Mouse (Mus musculus) ES-E14 (cell line): ENCODE measurements at regions not wholly inside any gene's neighbourhood (a gene's known extent, or its start where the extent isn't known, plus 50 kb on each side); places are given as distances from the start of the nearest gene placed in this dataset.

Experiments used
- DNase-seq: peaks from one replicate; pipeline ENCODE4 v3.0.0-alpha.2; 2013; ENCODE audit warnings: low read depth, low spot score
- H3K27ac ChIP-seq: 2 replicates; pipeline ENCODE4 v1.5.1; 2012; ENCODE audit warnings: low read depth, mild to moderate bottlenecking, low read length, moderate library complexity, mixed read lengths; ENCODE audit not compliant: poor library complexity, insufficient read depth, severe bottlenecking
- H3K36me3 ChIP-seq: 2 replicates; pipeline ENCODE4 v1.6.1; 2012; ENCODE audit warnings: mild to moderate bottlenecking, low read length, moderate library complexity, mixed read lengths; ENCODE audit not compliant: control insufficient read depth, poor library complexity, insufficient read depth, severe bottlenecking
- H3K4me1 ChIP-seq, 2 experiments: fragments of 150-350 bp in 1 of 2; sonication (generic) in 1 of 2; 2 replicates each; pipeline ENCODE4 v1.6.1; 2012; ENCODE audit warnings: low read length in 2 of 2, mild to moderate bottlenecking in 1 of 2, mixed read lengths in 1 of 2; ENCODE audit not compliant: control insufficient read depth in 2 of 2, insufficient read depth in 2 of 2, poor library complexity in 1 of 2
- H3K4me3 ChIP-seq, 2 experiments: fragments of 150-350 bp in 1 of 2; sonication (generic) in 1 of 2; 2 replicates each; pipeline ENCODE4 v1.5.1; 2012; ENCODE audit warnings: low read length in 2 of 2, low read depth in 1 of 2, mild to moderate bottlenecking in 1 of 2, mixed read lengths in 1 of 2; ENCODE audit not compliant: insufficient read depth in 1 of 2, poor library complexity in 1 of 2, severe bottlenecking in 1 of 2
- H3K9ac ChIP-seq: 2 replicates; pipeline ENCODE4 v1.6.1; 2012; ENCODE audit warnings: low read depth, mild to moderate bottlenecking, low read length, mixed read lengths; ENCODE audit not compliant: poor library complexity, insufficient read depth, severe bottlenecking
- H3K9me3 ChIP-seq: fragments of 150-350 bp; sonication (generic); 2 replicates; pipeline ENCODE4 v1.6.1; 2012; ENCODE audit warnings: low read depth, mild to moderate bottlenecking, low read length; ENCODE audit not compliant: control insufficient read depth, insufficient read depth
- CHD2 ChIP-seq: IDR thresholded peaks from 2 replicates; pipeline ENCODE4 v1.6.1; 2014; ENCODE audit warnings: mild to moderate bottlenecking, low read depth, low read length, inconsistent platforms
- HCFC1 ChIP-seq: IDR thresholded peaks from 2 replicates; pipeline ENCODE4 v1.6.1; 2012; ENCODE audit warnings: low read length, inconsistent platforms, borderline replicate concordance; ENCODE audit not compliant: insufficient read depth
- MAFK ChIP-seq: IDR thresholded peaks from 2 replicates; pipeline ENCODE4 v1.6.1; 2014; ENCODE audit warnings: mild to moderate bottlenecking, low read depth, low read length, inconsistent platforms; ENCODE audit not compliant: insufficient read depth
- ZC3H11A ChIP-seq: IDR thresholded peaks from 2 replicates; pipeline ENCODE4 v1.6.1; 2012; ENCODE audit warnings: low read depth, mild to moderate bottlenecking, inconsistent platforms, low read length, borderline replicate concordance
- ZNF384 ChIP-seq: IDR thresholded peaks from 2 replicates; pipeline ENCODE4 v1.6.1; 2012; ENCODE audit warnings: low read depth, low read length, inconsistent platforms
- in situ Hi-C, 2 experiments: fragments of 600-800 bp; cut with MboI; formaldehyde crosslinking; loops; one replicate each; pipeline ENCODE4 v1.15.1; 2025; ENCODE audit warnings: low sequenced_read_pairs in 2 of 2, inconsistent platforms in 1 of 2; ENCODE audit not compliant: unreplicated experiment in 2 of 2

DNA sequence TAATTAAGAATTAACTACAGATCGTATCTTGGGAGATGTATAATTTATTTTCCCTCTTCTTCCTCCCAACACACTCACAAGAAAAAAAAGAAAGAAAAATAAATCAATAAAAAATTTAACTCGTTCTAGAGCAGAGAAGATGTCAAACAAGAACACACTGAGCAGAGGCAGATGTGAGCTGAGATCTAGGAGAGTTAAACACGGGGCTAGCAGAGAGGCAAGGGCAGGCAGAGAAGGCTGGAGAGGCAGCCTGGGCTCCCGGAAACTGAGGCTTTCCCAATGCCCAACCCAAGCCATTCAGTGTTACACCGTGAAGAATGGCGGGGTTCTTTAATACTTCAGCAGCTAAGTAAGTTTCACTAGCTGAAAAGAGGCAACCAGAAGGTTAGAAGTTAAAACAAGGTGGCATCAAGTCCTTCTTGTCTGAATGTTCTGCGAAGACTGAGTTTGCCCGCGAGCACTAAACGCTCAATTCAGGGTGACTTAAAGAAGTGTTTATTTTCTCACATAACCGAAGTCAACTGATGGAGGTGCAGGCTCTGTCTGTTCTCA, 382.7 kb upstream of the Zfp703 start:
- no peak overlapping the region for H3K4me3 ChIP-seq
- no peak overlapping the region for H3K27ac ChIP-seq
- no peaks in the 10 kb centered on the region for H3K36me3 ChIP-seq
- TF ChIP-seq CHD2 (no peak), ZC3H11A (no peak), MAFK (no peak), ZNF384 (no peak), HCFC1 (no peak)
- no peak overlapping the region for H3K9ac ChIP-seq
- no peaks in the 10 kb centered on the region for H3K9me3 ChIP-seq
- no peak for DNase-seq
- in situ Hi-C loops, result no loop called here
- H3K4me1 ChIP-seq, result no peaks in the 10 kb centered on the region

DNA sequence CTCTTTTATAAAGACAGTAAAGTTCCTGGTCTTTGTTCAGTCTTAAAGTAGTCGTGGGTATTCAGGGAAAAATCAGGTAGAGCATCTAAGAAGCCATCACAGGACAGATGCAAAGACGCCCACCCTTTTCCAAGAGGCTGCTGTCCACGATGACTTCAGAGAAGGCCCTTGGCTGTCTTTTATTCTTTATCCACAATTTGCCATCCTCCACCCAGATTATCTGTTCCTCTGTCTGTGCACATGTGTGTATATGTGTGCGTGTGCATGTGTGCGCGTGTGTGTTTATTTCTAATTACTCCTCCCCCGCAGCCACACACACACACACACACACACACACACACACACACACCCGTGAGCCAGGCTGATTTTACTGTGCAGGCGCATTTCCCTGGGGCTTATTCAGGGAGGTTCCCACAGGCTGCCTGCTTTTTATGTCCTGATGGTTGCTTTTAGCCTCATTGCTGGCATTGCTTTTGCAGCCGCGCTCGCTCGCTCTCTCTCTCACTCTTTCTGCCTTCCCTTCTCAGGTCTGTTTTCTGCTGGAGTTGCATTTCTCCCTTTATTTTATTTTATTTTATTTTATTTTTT, 381.6 kb upstream of the Zfp703 start:
- in situ Hi-C loops, result no loop called here

GRCm38 (mm10) chr8:26596665-26597362, 380.3 kb upstream of the Zfp703 start:
- H3K4me3 ChIP-seq, result no peak overlapping the region
- H3K4me1 ChIP-seq, result no peaks in the 10 kb centered on the region
- TF ChIP-seq MAFK (no peak), ZC3H11A (no peak), ZNF384 (no peak), CHD2 (no peak), HCFC1 (no peak)
- in situ Hi-C loops, result no loop called here
- H3K9me3 ChIP-seq, result no peaks in the 10 kb centered on the region
- no peaks in the 10 kb centered on the region for H3K36me3 ChIP-seq
- no peak overlapping the region for H3K9ac ChIP-seq
- H3K27ac ChIP-seq, result no peak overlapping the region
- DNase-seq, result peak; percentile 1

More for the DNA sequence above, 381.6 kb upstream of the Zfp703 start:
- Histone ChIP-seq H3K4me3 (no peak overlapping the region), H3K4me1 (no peaks in the 10 kb centered on the region), H3K36me3 (no peaks in the 10 kb centered on the region), H3K27ac (no peak overlapping the region), H3K9ac (no peak overlapping the region), H3K9me3 (no peaks in the 10 kb centered on the region)
- no peak for TF ChIP-seq CHD2
- TF ChIP-seq ZNF384, result no peak
- no peak for TF ChIP-seq MAFK
- no peak for TF ChIP-seq HCFC1
- no peak for TF ChIP-seq ZC3H11A
- DNase-seq, result no peak

DNA sequence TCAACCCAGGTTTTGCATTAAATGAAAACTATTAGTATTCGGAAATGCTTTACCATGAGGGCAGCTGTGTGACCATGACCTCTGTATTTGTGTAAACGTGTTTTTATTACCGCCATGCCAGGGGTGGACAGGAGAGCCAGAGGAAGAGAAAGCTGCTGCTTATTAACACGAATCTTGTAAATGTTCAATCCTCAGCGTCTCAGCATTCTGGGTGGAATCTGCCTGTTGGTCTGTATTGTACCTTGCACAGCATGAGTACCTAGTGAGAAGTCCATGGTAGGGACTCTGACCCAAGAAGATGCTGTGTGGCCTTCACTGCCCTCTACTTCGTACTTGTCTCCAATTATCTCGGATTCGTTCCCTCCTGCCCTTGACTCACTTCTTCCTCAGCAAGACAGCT, 378.6 kb upstream of the Zfp703 start:
- in situ Hi-C loops, result no loop called here
- no peaks in the 10 kb centered on the region for H3K36me3 ChIP-seq
- no peak overlapping the region for H3K4me3 ChIP-seq
- no peak for DNase-seq
- no peaks in the 10 kb centered on the region for H3K9me3 ChIP-seq
- no peak for TF ChIP-seq MAFK
- no peak overlapping the region for H3K27ac ChIP-seq
- H3K9ac ChIP-seq, result no peak overlapping the region
- H3K4me1 ChIP-seq, result no peaks in the 10 kb centered on the region

GRCm38 (mm10) chr8:26600127-26600526, 377.0 kb upstream of the Zfp703 start:
- no peak for DNase-seq
- in situ Hi-C loops, result no loop called here
- no peak overlapping the region for H3K9ac ChIP-seq
- no peaks in the 10 kb centered on the region for H3K4me1 ChIP-seq
- H3K4me3 ChIP-seq, result no peak overlapping the region
- no peak overlapping the region for H3K27ac ChIP-seq
- no peaks in the 10 kb centered on the region for H3K9me3 ChIP-seq
- no peak for TF ChIP-seq HCFC1
- TF ChIP-seq ZC3H11A, result no peak
- TF ChIP-seq CHD2, result no peak
- TF ChIP-seq MAFK, result no peak
- no peak for TF ChIP-seq ZNF384
- no peaks in the 10 kb centered on the region for H3K36me3 ChIP-seq
